Mouse (Mus musculus) yolk sac, embryonic 10.5 days (tissue): Measurements from ENCODE around the gene Vmn1r122.
"Not testable (repeated sequence)": the region's sequence is repeated elsewhere in the genome, so short reads cannot be mapped to it uniquely, and the experiment has no call there.

Experiments
- DNase-seq: peaks from one replicate; pipeline ENCODE4 v3.0.0-alpha.2; 2017; ENCODE audit warnings: low spot score

Gene Vmn1r122

DNA sequence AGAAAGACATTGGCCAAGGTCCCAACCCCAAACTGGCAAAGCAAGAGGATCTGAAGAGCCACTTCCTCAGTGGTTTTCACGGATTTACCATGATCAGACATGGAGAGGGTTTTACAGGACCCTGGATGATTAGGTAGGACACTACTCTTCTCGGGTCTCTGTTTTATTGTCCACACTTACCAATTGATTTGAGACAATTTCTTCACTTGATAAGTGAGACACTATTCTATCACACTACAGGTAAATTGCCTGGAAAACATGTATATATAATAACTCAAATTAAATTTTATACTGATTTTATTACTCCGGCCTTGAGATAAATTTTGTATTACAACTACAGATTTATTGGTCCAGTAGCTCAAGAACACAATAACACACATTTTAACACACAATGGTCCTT, at the start of gene Vmn1r122:
Vmn1r122 (minus strand) TSS at position 101 of the 400 bp plus-strand sequence.
- not testable (repeated sequence) for DNase-seq

GRCm38 (mm10) chr7:21161885-21162284, 28.0 kb upstream of the Vmn1r122 start, which contains the start of gene Vmn1r123:
Vmn1r123 (plus strand) TSS chr7:21162185.
- DNase-seq: not testable (repeated sequence)

DNA sequence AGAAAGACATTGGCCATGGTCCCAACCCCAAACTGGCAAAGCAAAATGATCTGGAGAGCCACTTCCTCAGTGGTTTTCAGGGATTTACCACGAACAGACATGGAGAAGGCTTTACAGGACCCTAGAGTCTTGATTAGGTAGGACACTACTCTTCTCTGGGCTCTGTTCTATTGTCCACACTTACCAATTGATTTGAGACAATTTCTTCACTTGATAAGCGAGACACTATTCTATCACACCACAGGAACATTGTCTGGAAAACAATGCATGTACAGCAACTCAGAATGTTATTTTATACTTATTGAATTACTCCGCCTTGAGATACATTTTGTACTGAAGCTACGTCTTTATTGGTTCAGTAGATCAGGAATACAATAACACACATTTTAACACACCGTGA, 35.5 kb downstream of the Vmn1r122 start, which contains the start of gene Vmn1r121:
Vmn1r121 (minus strand) TSS at position 101 of the 400 bp plus-strand sequence.
- not testable (repeated sequence) for DNase-seq
